Mouse (Mus musculus): ENCODE data around the gene Utp11. TPM values are rescaled to one million over a fixed set of nuclear protein-coding genes. Genes with fewer than 3 reads are reported as not detected.

Utp11 gene
- polyA plus RNA-seq, 1 experiment from 2014 or later = 58.4 TPM

- Histone ChIP-seq H3K36me3 (no peaks in the 10 kb centered on the region), H3K9ac (peak within 1 kb of the TSS; percentile 62), H3K27ac (ENCODE audit: poor library complexity, severe bottlenecking) (no peak within 1 kb of the TSS), H3K4me2 (peak within 1 kb of the TSS; percentile 99), H3K4me3 (peak within 1 kb of the TSS; percentile 58), H3K27me3 (replicated peaks) (peaks cover 71% of the 10 kb centered on the region), H3K4me1 (replicated peaks) (peaks cover 41% of the 10 kb centered on the region), H3K9me3 (replicated peaks) (no peaks in the 10 kb centered on the region)
- ATAC-seq (ENCODE audit: insufficient number of reproducible peaks, low FRiP score) = no peak
- 1% methylated on average over 15 of the region's 15 CpGs for WGBS
Observed at GRCm38 (mm10) chr4:124656518-124656853, 36.9 kb downstream of the Utp11 start, which contains the start of gene Pou3f1. Pou3f1 (plus strand) TSS chr4:124656807.

GRCm38 (mm10) chr4:124652886-124653285, 40.5 kb downstream of the Utp11 start:
- Histone ChIP-seq H3K9me3 (replicated peaks) (no peaks in the 10 kb centered on the region), H3K9ac (peak overlapping the region; percentile 42; the same call in 1 of the 2 replicates), H3K27ac (ENCODE audit: poor library complexity, severe bottlenecking) (peak overlapping the region; percentile 46), H3K4me3 (no peak overlapping the region), H3K36me3 (no peaks in the 10 kb centered on the region), H3K4me1 (replicated peaks) (peaks cover 28% of the 10 kb centered on the region), H3K4me2 (peak overlapping the region; percentile 38), H3K27me3 (replicated peaks) (peaks cover 59% of the 10 kb centered on the region)
- WGBS = 4% methylated on average over 9 of the region's 9 CpGs
- peak; percentile 71 for ATAC-seq (ENCODE audit: insufficient number of reproducible peaks, low FRiP score)

GRCm38 (mm10) chr4:124647909-124648308, 45.5 kb downstream of the Utp11 start:
- no peak for ATAC-seq (ENCODE audit: insufficient number of reproducible peaks, low FRiP score)
- Histone ChIP-seq H3K36me3 (no peaks in the 10 kb centered on the region), H3K4me3 (no peak overlapping the region), H3K27ac (ENCODE audit: poor library complexity, severe bottlenecking) (no peak overlapping the region), H3K9me3 (replicated peaks) (no peaks in the 10 kb centered on the region), H3K4me1 (replicated peaks) (peaks cover 49% of the 10 kb centered on the region), H3K9ac (no peak overlapping the region), H3K27me3 (replicated peaks) (peaks cover 20% of the 10 kb centered on the region; the same call in 1 of the 2 replicates), H3K4me2 (no peak overlapping the region)
- WGBS = 29% methylated on average over 5 of the region's 5 CpGs

GRCm38 (mm10) chr4:124646591-124646990, 46.8 kb downstream of the Utp11 start:
- whole genome bisulfite sequencing = 11% methylated on average over 8 of the region's 8 CpGs
- H3K27me3 ChIP-seq (replicated peaks) = peaks cover 20% of the 10 kb centered on the region; the same call in 1 of the 2 replicates
- no peak for ATAC-seq (ENCODE audit: insufficient number of reproducible peaks, low FRiP score)

GRCm38 (mm10) chr4:124644974-124645433, 48.4 kb downstream of the Utp11 start:
- peaks cover 43% of the 10 kb centered on the region for H3K4me1 ChIP-seq (replicated peaks)
- no peak overlapping the region for H3K4me3 ChIP-seq
- H3K27me3 ChIP-seq (replicated peaks) = peaks cover 27% of the 10 kb centered on the region
- WGBS = 14% methylated on average over 3 of the region's 3 CpGs
- H3K9me3 ChIP-seq (replicated peaks) = no peaks in the 10 kb centered on the region
- H3K27ac ChIP-seq (ENCODE audit: poor library complexity, severe bottlenecking) = no peak overlapping the region
- no peak overlapping the region for H3K4me2 ChIP-seq
- H3K36me3 ChIP-seq = no peaks in the 10 kb centered on the region
- ATAC-seq (ENCODE audit: insufficient number of reproducible peaks, low FRiP score) = peak; percentile 41
- H3K9ac ChIP-seq = no peak overlapping the region

More at GRCm38 (mm10) chr4:124646591-124646990, 46.8 kb downstream of the Utp11 start:
- no peaks in the 10 kb centered on the region for H3K36me3 ChIP-seq
- H3K27ac ChIP-seq (ENCODE audit: poor library complexity, severe bottlenecking) = peak overlapping the region; percentile 50
- peaks cover 40% of the 10 kb centered on the region for H3K4me1 ChIP-seq (replicated peaks)
- H3K9ac ChIP-seq = peak overlapping the region; percentile 38
- H3K9me3 ChIP-seq (replicated peaks) = no peaks in the 10 kb centered on the region
- peak overlapping the region; percentile 60 for H3K4me2 ChIP-seq
- peak overlapping the region; percentile 17 for H3K4me3 ChIP-seq

GRCm38 (mm10) chr4:124643859-124644258, 49.5 kb downstream of the Utp11 start:
- Histone ChIP-seq H3K36me3 (no peaks in the 10 kb centered on the region), H3K4me1 (replicated peaks) (peaks cover 54% of the 10 kb centered on the region), H3K9me3 (replicated peaks) (no peaks in the 10 kb centered on the region), H3K9ac (no peak overlapping the region), H3K27ac (ENCODE audit: poor library complexity, severe bottlenecking) (no peak overlapping the region; the same call in 1 of the 2 replicates), H3K4me3 (no peak overlapping the region), H3K27me3 (replicated peaks) (peaks cover 30% of the 10 kb centered on the region), H3K4me2 (no peak overlapping the region)
- WGBS = 59% methylated on average over 9 of the region's 9 CpGs
- ATAC-seq (ENCODE audit: insufficient number of reproducible peaks, low FRiP score) = no peak

- Histone ChIP-seq H3K9me3 (replicated peaks) (no peaks in the 10 kb centered on the region), H3K27me3 (replicated peaks) (peaks cover 44% of the 10 kb centered on the region), H3K4me2 (peak overlapping the region; percentile 48), H3K4me3 (no peak overlapping the region), H3K36me3 (no peaks in the 10 kb centered on the region), H3K4me1 (replicated peaks) (peaks cover 27% of the 10 kb centered on the region), H3K27ac (ENCODE audit: poor library complexity, severe bottlenecking) (no peak overlapping the region), H3K9ac (no peak overlapping the region)
- 13% methylated on average over 12 of the region's 12 CpGs for WGBS
- ATAC-seq (ENCODE audit: insufficient number of reproducible peaks, low FRiP score) = no peak
Observed at GRCm38 (mm10) chr4:124639715-124640114, 53.7 kb downstream of the Utp11 start.

- H3K9ac ChIP-seq = no peak overlapping the region
- no peak for ATAC-seq (ENCODE audit: insufficient number of reproducible peaks, low FRiP score)
- H3K27me3 ChIP-seq (replicated peaks) = peaks cover 36% of the 10 kb centered on the region
Observed at GRCm38 (mm10) chr4:124633281-124633680, 60.1 kb downstream of the Utp11 start.

GRCm38 (mm10) chr4:124632856-124633255, 60.5 kb downstream of the Utp11 start:
- Histone ChIP-seq H3K27ac (ENCODE audit: poor library complexity, severe bottlenecking) (no peak overlapping the region), H3K36me3 (no peaks in the 10 kb centered on the region), H3K9ac (no peak overlapping the region), H3K4me1 (replicated peaks) (no peaks in the 10 kb centered on the region), H3K27me3 (replicated peaks) (peaks cover 36% of the 10 kb centered on the region), H3K4me2 (no peak overlapping the region), H3K9me3 (replicated peaks) (no peaks in the 10 kb centered on the region), H3K4me3 (no peak overlapping the region)
- ATAC-seq (ENCODE audit: insufficient number of reproducible peaks, low FRiP score) = no peak
- WGBS = 64% methylated on average over 10 of the region's 10 CpGs

More at GRCm38 (mm10) chr4:124633281-124633680, 60.1 kb downstream of the Utp11 start:
- no peaks in the 10 kb centered on the region for H3K9me3 ChIP-seq (replicated peaks)
- H3K4me1 ChIP-seq (replicated peaks) = no peaks in the 10 kb centered on the region
- no peak overlapping the region for H3K4me2 ChIP-seq
- H3K36me3 ChIP-seq = no peaks in the 10 kb centered on the region
- WGBS = 4% methylated on average over 9 of the region's 9 CpGs
- H3K27ac ChIP-seq (ENCODE audit: poor library complexity, severe bottlenecking) = no peak overlapping the region
- H3K4me3 ChIP-seq = no peak overlapping the region

- Histone ChIP-seq H3K4me3 (no peak overlapping the region), H3K4me1 (replicated peaks) (no peaks in the 10 kb centered on the region), H3K9ac (no peak overlapping the region), H3K4me2 (no peak overlapping the region), H3K36me3 (no peaks in the 10 kb centered on the region), H3K9me3 (replicated peaks) (no peaks in the 10 kb centered on the region), H3K27ac (ENCODE audit: poor library complexity, severe bottlenecking) (no peak overlapping the region), H3K27me3 (replicated peaks) (peaks cover 25% of the 10 kb centered on the region)
- 43% methylated on average over 4 of the region's 4 CpGs for WGBS
- ATAC-seq (ENCODE audit: insufficient number of reproducible peaks, low FRiP score) = no peak
Observed at GRCm38 (mm10) chr4:124631456-124631855, 61.9 kb downstream of the Utp11 start.

Data from heart, embryonic 12.5 days (tissue).